Mouse (Mus musculus) kidney, postnatal 10 days (tissue): ENCODE results near the gene Frmpd2.
A peak's percentile ranks its signal among the peaks of the same experiment; 100 is the strongest.
"Not testable (repeated sequence)": the region's sequence is repeated elsewhere in the genome, so short reads cannot be mapped to it uniquely, and the experiment has no call there.

Experiments
- DNase-seq: peaks from one replicate; pipeline ENCODE4 v3.0.0; 2021; ENCODE audit warnings: mixed read lengths

The Frmpd2 gene

GRCm38 (mm10) chr14:33471331-33471730 lies at the start of gene Frmpd2:
TSS of gene Frmpd2 (plus strand) at chr14:33471696.
- DNase-seq, result no peak

GRCm38 (mm10) chr14:33423003-33423402 lies 48.5 kb upstream of the Frmpd2 start:
- DNase-seq, result no peak

- DNase-seq, result no peak
Observed at GRCm38 (mm10) chr14:33424124-33424523, 47.4 kb upstream of the Frmpd2 start.

- DNase-seq, result not testable (repeated sequence)
Observed at GRCm38 (mm10) chr14:33432485-33432884, 39.0 kb upstream of the Frmpd2 start.

GRCm38 (mm10) chr14:33443780-33444179 lies 27.7 kb upstream of the Frmpd2 start:
- DNase-seq, result no peak

- DNase-seq, result no peak
Observed at GRCm38 (mm10) chr14:33445962-33446361, 25.5 kb upstream of the Frmpd2 start.

GRCm38 (mm10) chr14:33446561-33447023 lies 24.9 kb upstream of the Frmpd2 start:
- DNase-seq, result no peak

- peak; percentile 99 for DNase-seq
Observed at GRCm38 (mm10) chr14:33447027-33447569, 24.4 kb upstream of the Frmpd2 start, which contains the start of gene Mapk8. TSS of gene Mapk8 (minus strand) at chr14:33447158.

GRCm38 (mm10) chr14:33448276-33448675 lies 23.2 kb upstream of the Frmpd2 start:
- DNase-seq, result no peak

GRCm38 (mm10) chr14:33449296-33449840 lies 22.1 kb upstream of the Frmpd2 start:
- no peak for DNase-seq

GRCm38 (mm10) chr14:33450331-33450730 lies 21.2 kb upstream of the Frmpd2 start:
- no peak for DNase-seq

GRCm38 (mm10) chr14:33463658-33464057 lies 7.8 kb upstream of the Frmpd2 start:
- DNase-seq, result no peak

- DNase-seq, result no peak
Observed at GRCm38 (mm10) chr14:33467766-33468165, 3.7 kb upstream of the Frmpd2 start.

GRCm38 (mm10) chr14:33474461-33474860 lies 3.0 kb downstream of the Frmpd2 start:
- DNase-seq, result no peak

- no peak for DNase-seq
Observed at GRCm38 (mm10) chr14:33476094-33476760, 4.7 kb downstream of the Frmpd2 start.

GRCm38 (mm10) chr14:33481991-33482390 lies 10.5 kb downstream of the Frmpd2 start:
- DNase-seq, result no peak

- DNase-seq, result peak; percentile 75
Observed at GRCm38 (mm10) chr14:33487805-33488550, 16.5 kb downstream of the Frmpd2 start.

- no peak for DNase-seq
Observed at GRCm38 (mm10) chr14:33495226-33495625, 23.7 kb downstream of the Frmpd2 start.

GRCm38 (mm10) chr14:33497418-33497817 lies 25.9 kb downstream of the Frmpd2 start:
- no peak for DNase-seq

GRCm38 (mm10) chr14:33498849-33499248 lies 27.4 kb downstream of the Frmpd2 start:
- peak; percentile 21 for DNase-seq

GRCm38 (mm10) chr14:33500631-33501030 lies 29.1 kb downstream of the Frmpd2 start:
- DNase-seq, result peak; percentile 43

GRCm38 (mm10) chr14:33503311-33503710 lies 31.8 kb downstream of the Frmpd2 start:
- DNase-seq, result no peak

GRCm38 (mm10) chr14:33506696-33507095 lies 35.2 kb downstream of the Frmpd2 start:
- no peak for DNase-seq

GRCm38 (mm10) chr14:33508660-33509059 lies 37.2 kb downstream of the Frmpd2 start:
- DNase-seq, result no peak
